Mouse (Mus musculus) testis, postnatal 10 days (tissue): Measurements from ENCODE around the gene Ankrd17.
"Not testable (repeated sequence)": the region's sequence is repeated elsewhere in the genome, so short reads cannot be mapped to it uniquely, and the experiment has no call there.

ENCODE experiments used
- DNase-seq: peaks from one replicate; pipeline ENCODE4 v3.0.0; 2021; ENCODE audit warnings: low spot score

The Ankrd17 gene

GRCm38 (mm10) chr5:90338177-90339091, 27.9 kb downstream of the Ankrd17 start:
- no peak for DNase-seq

- DNase-seq, result no peak
Observed at GRCm38 (mm10) chr5:90332478-90332877, 33.9 kb downstream of the Ankrd17 start.

- DNase-seq, result no peak
Observed at GRCm38 (mm10) chr5:90331071-90331470, 35.3 kb downstream of the Ankrd17 start.

GRCm38 (mm10) chr5:90298396-90298795, 68.0 kb downstream of the Ankrd17 start:
- DNase-seq, result no peak

- DNase-seq, result no peak
Observed at GRCm38 (mm10) chr5:90289887-90290286, 76.5 kb downstream of the Ankrd17 start.

- DNase-seq, result peak; percentile 66
Observed at GRCm38 (mm10) chr5:90286559-90286958, 79.8 kb downstream of the Ankrd17 start.

- no peak for DNase-seq
Observed at GRCm38 (mm10) chr5:90280061-90280460, 86.3 kb downstream of the Ankrd17 start.

- DNase-seq, result no peak
Observed at GRCm38 (mm10) chr5:90279418-90279817, 87.0 kb downstream of the Ankrd17 start.

GRCm38 (mm10) chr5:90277443-90277842, 88.9 kb downstream of the Ankrd17 start:
- no peak for DNase-seq

- DNase-seq, result no peak
Observed at GRCm38 (mm10) chr5:90274806-90275205, 91.6 kb downstream of the Ankrd17 start.

- DNase-seq, result not testable (repeated sequence)
Observed at GRCm38 (mm10) chr5:90262230-90262629, 104.1 kb downstream of the Ankrd17 start.

GRCm38 (mm10) chr5:90257023-90257422, 109.4 kb downstream of the Ankrd17 start:
- no peak for DNase-seq

- no peak for DNase-seq
Observed at GRCm38 (mm10) chr5:90247503-90247902, 118.9 kb downstream of the Ankrd17 start.

- DNase-seq, result no peak
Observed at GRCm38 (mm10) chr5:90246987-90247386, 119.4 kb downstream of the Ankrd17 start.

GRCm38 (mm10) chr5:90246567-90246966, 119.8 kb downstream of the Ankrd17 start:
- no peak for DNase-seq

GRCm38 (mm10) chr5:90245416-90245815, 121.0 kb downstream of the Ankrd17 start:
- DNase-seq, result no peak

GRCm38 (mm10) chr5:90235217-90235616, 131.2 kb downstream of the Ankrd17 start:
- DNase-seq, result no peak

GRCm38 (mm10) chr5:90233305-90233704, 133.1 kb downstream of the Ankrd17 start:
- no peak for DNase-seq

GRCm38 (mm10) chr5:90229760-90230159, 136.6 kb downstream of the Ankrd17 start:
- no peak for DNase-seq

- DNase-seq, result no peak
Observed at GRCm38 (mm10) chr5:90226696-90227095, 139.7 kb downstream of the Ankrd17 start.

- no peak for DNase-seq
Observed at GRCm38 (mm10) chr5:90224730-90225129, 141.6 kb downstream of the Ankrd17 start.

- peak; percentile 98 for DNase-seq
Observed at GRCm38 (mm10) chr5:90223534-90224381, 142.6 kb downstream of the Ankrd17 start, which contains the start of gene Cox18. Cox18 (minus strand) TSS chr5:90224001.

- DNase-seq, result no peak
Observed at GRCm38 (mm10) chr5:90222937-90223336, 143.4 kb downstream of the Ankrd17 start.
